ENCODE assay signal across 8 mouse cellular contexts in genomic region chr15:31223596-31224134, GRCm38 (mm10). TPM values are rescaled to one million over a fixed set of nuclear protein-coding genes. Genes with fewer than 3 reads are reported as not detected.
DNase-seq lines count a peak whose midpoint lies in the region; ATAC-seq and TF ChIP-seq lines count a peak whose summit lies in the region.

No protein-coding gene starts in this region.

- H3K4me2 ChIP-seq in limb, embryonic 15.5 days, result peak overlapping the region; percentile 68

- DNase-seq in heart, embryonic 10.5 days (ENCODE audit: low spot score), result no peak
- no peak for DNase-seq in heart, postnatal 25 days (ENCODE audit: low spot score)
- DNase-seq in frontal cortex, postnatal 14 days (ENCODE audit: low spot score in 2 of 2), result no peak
- DNase-seq in kidney, postnatal 36 days, result no peak

- WGBS in heart, embryonic 10.5 days, result 45% methylated on average over 15 of the region's 15 CpGs
- WGBS in limb, embryonic 15.5 days, result 38% methylated on average over 15 of the region's 15 CpGs
- WGBS in olfactory bulb, adult 2 months, result 36% methylated on average over 15 of the region's 15 CpGs

- intact Hi-C loops in heart, postnatal 25 days (cut with DNase I), result loop anchor here (10.0 kb wide), 2 partner anchors 311 to 371 kb away; partner anchors contain the start of gene March6

- peak overlapping the region; percentile 80 for H3K4me3 ChIP-seq in heart, embryonic 10.5 days
- H3K4me3 ChIP-seq in E14TG2a.4 (replicated peaks; ENCODE audit: low read length), result peak overlapping the region; percentile 92
- H3K4me3 ChIP-seq in embryonic fibroblast, embryonic 13.5 days (ENCODE audit: insufficient read depth, low read length), result peak overlapping the region; percentile 6; the same call in 1 of the 2 replicates
- H3K4me3 ChIP-seq in limb, embryonic 15.5 days, result peak overlapping the region; percentile 91
- peak overlapping the region; percentile 79 for H3K4me3 ChIP-seq in olfactory bulb, adult 2 months (ENCODE audit: insufficient read depth, low read depth, low read length)

- no peak for TF ChIP-seq POLR2A in embryonic fibroblast, embryonic 13.5 days (IDR thresholded peaks at IDR 0.05; ENCODE audit: low read depth, low read length)
- TF ChIP-seq POLR2A in olfactory bulb, adult 2 months (IDR thresholded peaks at IDR 0.05; ENCODE audit: insufficient read depth, low read depth, low read length), result 0 out of 2 replicates have a peak, but pooled peaks have one; percentile 3

- no peaks in the 10 kb centered on the region for H3K27me3 ChIP-seq in heart, embryonic 10.5 days (ENCODE audit: insufficient read depth, poor library complexity, severe bottlenecking)
- peaks cover 25% of the 10 kb centered on the region for H3K27me3 ChIP-seq in E14TG2a.4 (ENCODE audit: insufficient read depth, low read length)
- H3K27me3 ChIP-seq in limb, embryonic 15.5 days, result no peaks in the 10 kb centered on the region

- no peak for TF ChIP-seq CTCF in E14TG2a.4 (conservative IDR thresholded peaks at IDR 0.05; ENCODE audit: low read length)
- TF ChIP-seq CTCF in embryonic fibroblast, embryonic 13.5 days (IDR thresholded peaks at IDR 0.05; ENCODE audit: borderline replicate concordance, insufficient read depth, low read length), result no peak
- TF ChIP-seq CTCF in olfactory bulb, adult 2 months (IDR thresholded peaks at IDR 0.05; ENCODE audit: insufficient read depth, low read depth, low read length), result no peak

- H3K4me1 ChIP-seq in heart, embryonic 10.5 days, result peaks cover 30% of the 10 kb centered on the region; the same call in 1 of the 2 replicates
- peaks cover 13% of the 10 kb centered on the region for H3K4me1 ChIP-seq in E14TG2a.4 (replicated peaks; ENCODE audit: low read depth, low read length)
- peaks cover 3% of the 10 kb centered on the region; the same call in 1 of the 2 replicates for H3K4me1 ChIP-seq in embryonic fibroblast, embryonic 13.5 days (ENCODE audit: control insufficient read depth, insufficient read depth, low read length)
- peaks cover 2% of the 10 kb centered on the region; the same call in 1 of the 2 replicates for H3K4me1 ChIP-seq in limb, embryonic 15.5 days
- no peaks in the 10 kb centered on the region for H3K4me1 ChIP-seq in olfactory bulb, adult 2 months (ENCODE audit: control insufficient read depth, insufficient read depth, low read length)

- H3K36me3 ChIP-seq in heart, embryonic 10.5 days, result no peaks in the 10 kb centered on the region
- H3K36me3 ChIP-seq in E14TG2a.4 (ENCODE audit: insufficient read depth, low read length), result no peaks in the 10 kb centered on the region
- H3K36me3 ChIP-seq in limb, embryonic 15.5 days, result no peaks in the 10 kb centered on the region

- H3K9me3 ChIP-seq in heart, embryonic 10.5 days, result no peaks in the 10 kb centered on the region
- no peaks in the 10 kb centered on the region for H3K9me3 ChIP-seq in E14TG2a.4 (ENCODE audit: low read length)
- H3K9me3 ChIP-seq in limb, embryonic 15.5 days, result no peaks in the 10 kb centered on the region

- 0 out of 2 replicates have a peak overlapping the region, but pooled peaks have one; percentile 23 for H3K9ac ChIP-seq in limb, embryonic 15.5 days

- peak overlapping the region; percentile 93 for H3K27ac ChIP-seq in heart, embryonic 10.5 days
- H3K27ac ChIP-seq in embryonic fibroblast, embryonic 13.5 days (ENCODE audit: insufficient read depth, low read length), result no peak overlapping the region
- peak overlapping the region; percentile 91 for H3K27ac ChIP-seq in limb, embryonic 15.5 days
- peak overlapping the region; percentile 23; the same call in 1 of the 2 replicates for H3K27ac ChIP-seq in olfactory bulb, adult 2 months (ENCODE audit: insufficient read depth, low read depth, low read length)

- ATAC-seq in limb, embryonic 15.5 days (ENCODE audit: insufficient number of reproducible peaks, low FRiP score, low TSS enrichment, low read depth), result 0 out of 2 replicates have a peak, but pooled peaks have one; percentile 2

RNA-seq across cellular contexts. Expression of gene Dap, which starts 0.4 kb away (rescaled TPM):
- polyA plus RNA-seq in heart, embryonic 10.5 days (2016; fragmentation: Nextera tagmentation; extraction: Ambion mirVana), result 38.1 and 49.2 TPM in 2 replicates
- 10 to 100 TPM; 20.4 to 20.7 TPM for total RNA-seq in heart, postnatal 25 days (2021)
- polyA plus RNA-seq in embryonic fibroblast, embryonic 13.5 days (2011; ENCODE audit: insufficient read length, low read depth, missing spikeins), result 214 and 257 TPM in 2 replicates
- polyA plus RNA-seq in limb, embryonic 15.5 days (2015; fragmentation: Nextera tagmentation; extraction: Ambion mirVana), result 112 and 125 TPM in 2 replicates
- not detected in 2 replicates for polyA plus RNA-seq in olfactory bulb, adult 2 months (2012; ENCODE audit: insufficient read depth, insufficient read length, low replicate concordance, missing spikeins)

Comparison
In these comparisons a context has a peak if more than half of its experiments do, and no peak if none do; other contexts are left out.
1. H3K4me3 ChIP-seq: peak in every context shown above with its lines; median percentile 92 in E14TG2a.4; 91 in limb, embryonic 15.5 days; 80 in heart, embryonic 10.5 days; 79 in olfactory bulb, adult 2 months; 6 in embryonic fibroblast, embryonic 13.5 days.
2. RNA of gene Dap, which starts 0.4 kb away (polyA plus RNA-seq): 214 to 257 TPM in embryonic fibroblast, embryonic 13.5 days, 112 to 125 TPM in limb, embryonic 15.5 days and 38.1 to 49.2 TPM in heart, embryonic 10.5 days; not detected in olfactory bulb, adult 2 months; every median in the first group is over 10 times any median in the second.